Mouse (Mus musculus) erythroblast, embryonic 14.5 days (primary cell): Measurements from ENCODE around the gene Wfdc1. TPM values are rescaled to one million over a fixed set of nuclear protein-coding genes. Genes with fewer than 3 reads are reported as not detected.

Experiments used
- H3K27me3 ChIP-seq: 2 replicates; pipeline ENCODE4 v1.6.1; 2012; ENCODE audit warnings: inconsistent platforms; ENCODE audit not compliant: control insufficient read depth
- H3K36me3 ChIP-seq: 2 replicates; pipeline ENCODE4 v1.6.1; 2012; ENCODE audit warnings: mild to moderate bottlenecking, inconsistent platforms; ENCODE audit not compliant: control insufficient read depth
- H3K4me1 ChIP-seq: 2 replicates; pipeline ENCODE4 v1.6.1; 2012; ENCODE audit warnings: inconsistent platforms; ENCODE audit not compliant: control insufficient read depth
- H3K4me3 ChIP-seq: replicated peaks from 2 replicates; pipeline ENCODE3; 2012; ENCODE audit warnings: moderate library complexity, mild to moderate bottlenecking, inconsistent platforms
- H3K9me3 ChIP-seq: 2 replicates; pipeline ENCODE4 v1.6.1; 2012; ENCODE audit warnings: low read length, inconsistent platforms, mixed read lengths; ENCODE audit not compliant: control insufficient read depth
- GATA1 ChIP-seq: IDR thresholded peaks from 2 replicates; pipeline ENCODE4 v1.6.1; 2012; ENCODE audit warnings: low read length, inconsistent platforms, mixed read lengths
- TAL1 ChIP-seq: IDR thresholded peaks from 3 replicates; pipeline ENCODE4 v1.6.1; 2012; ENCODE audit warnings: low read length, inconsistent platforms, mixed read lengths
- polyA plus RNA-seq: library from polyadenylated mRNA; stranded (reverse); fragments of >175 nt; gene quantifications from 2 replicates; pipeline ENCODE4 v1.2.3, GENCODE M21; 2012

The Wfdc1 gene
- polyA plus RNA-seq, 1 experiment: not detected

GRCm38 (mm10) chr8:119736348-119736917 lies 70.3 kb downstream of the Wfdc1 start:
- Histone ChIP-seq H3K27me3 (no peaks in the 10 kb centered on the region), H3K9me3 (no peaks in the 10 kb centered on the region), H3K4me1 (peaks cover 11% of the 10 kb centered on the region), H3K36me3 (no peaks in the 10 kb centered on the region), H3K4me3 (no peak overlapping the region)
- TF ChIP-seq GATA1: no peak
- TF ChIP-seq TAL1: no peak

- Histone ChIP-seq H3K4me3 (no peak overlapping the region), H3K36me3 (no peaks in the 10 kb centered on the region), H3K27me3 (no peaks in the 10 kb centered on the region), H3K9me3 (no peaks in the 10 kb centered on the region), H3K4me1 (peaks cover 11% of the 10 kb centered on the region)
- TF ChIP-seq GATA1 (no peak), TAL1 (no peak)
Observed at GRCm38 (mm10) chr8:119737093-119737900, 71.1 kb downstream of the Wfdc1 start.

Other genes with a start within 250 kb of the Wfdc1 start
- gene Osgin1, start 232.2 kb upstream of the Wfdc1 start, polyA plus RNA-seq: 0.17 and 0.30 TPM in 2 replicates
- gene Necab2, start 219.6 kb upstream of the Wfdc1 start, polyA plus RNA-seq: not detected in 2 replicates
- gene Slc38a8, start 164.7 kb upstream of the Wfdc1 start, polyA plus RNA-seq: not detected in 2 replicates
- gene Mbtps1, start 107.6 kb upstream of the Wfdc1 start, polyA plus RNA-seq: 9.2 and 13.4 TPM in 2 replicates
- 0.80 and 1.4 TPM in 2 replicates for gene Hsdl1, start 91.2 kb upstream of the Wfdc1 start, polyA plus RNA-seq
- gene Dnaaf1, start 91.1 kb upstream of the Wfdc1 start, polyA plus RNA-seq: not detected in 2 replicates
- gene Taf1c, start 61.1 kb upstream of the Wfdc1 start, polyA plus RNA-seq: 1.8 and 2.2 TPM in 2 replicates
- gene Adad2, start 53.6 kb upstream of the Wfdc1 start, polyA plus RNA-seq: not detected in 2 replicates
- gene Kcng4, start 30.7 kb upstream of the Wfdc1 start, polyA plus RNA-seq: not detected in 2 replicates
- not detected in 2 replicates for gene Atp2c2, start 33.6 kb downstream of the Wfdc1 start, polyA plus RNA-seq
- gene Tldc1, start 112.1 kb downstream of the Wfdc1 start, polyA plus RNA-seq: 0.09 and 0.23 TPM in 2 replicates
- gene Cotl1, start 174.2 kb downstream of the Wfdc1 start, polyA plus RNA-seq: 2.6 and 3.7 TPM in 2 replicates
- 0.02 and 0.12 TPM in 2 replicates for gene Klhl36, start 195.9 kb downstream of the Wfdc1 start, polyA plus RNA-seq
- gene Usp10, start 244.0 kb downstream of the Wfdc1 start, polyA plus RNA-seq: 7.6 and 8.3 TPM in 2 replicates
- gene Gm20388, start 244.5 kb downstream of the Wfdc1 start, polyA plus RNA-seq: 0.36 TPM in 1 of 2 replicates, not detected in the other